ENCODE assay signal across 9 mouse cellular contexts in genomic region chr3:152166699-152167451, GRCm38 (mm10). TPM values are rescaled to one million over a fixed set of nuclear protein-coding genes. Genes with fewer than 3 reads are reported as not detected.
DNase-seq lines count a peak whose midpoint lies in the region; ATAC-seq and TF ChIP-seq lines count a peak whose summit lies in the region.
"Had no signal": no experiment of that assay in that cellular context is flagged by ENCODE, and none has a peak within 500 bp of the region (broad histone marks: within the 10 kb centered on the region; RNA-seq: fewer than 3 reads in every experiment).

No protein-coding gene starts in this region.

- DNase-seq in lung, embryonic 14.5 days = peak; percentile 66
- DNase-seq in lung, adult 2 months = no peak
- peak; percentile 66 for DNase-seq in retina, postnatal 1 day
- DNase-seq in urinary bladder, postnatal 4 days (ENCODE audit: low spot score in 2 of 2) = no peak
- DNase-seq in right cerebral cortex, postnatal 36 days (ENCODE audit: low spot score in 2 of 2) = no peak
- no peak for DNase-seq in frontal cortex, postnatal 14 days (ENCODE audit: low spot score in 2 of 2)

- TF ChIP-seq CTCF in lung, embryonic 14.5 days (IDR thresholded peaks at IDR 0.05; ENCODE audit: low read depth) = no peak
- TF ChIP-seq CTCF in lung, adult 2 months (IDR thresholded peaks at IDR 0.05; ENCODE audit: insufficient read depth, low read length) = no peak

- 12% methylated on average over 29 of the region's 29 CpGs for WGBS in lung, embryonic 14.5 days
- 62% methylated on average over 29 of the region's 29 CpGs for whole genome bisulfite sequencing in lung, adult 2 months
- 7% methylated on average over 29 of the region's 29 CpGs for WGBS in embryonic facial prominence, embryonic 12.5 days
- 27% methylated on average over 29 of the region's 29 CpGs for WGBS in intestine, embryonic 16.5 days

- no peak for TF ChIP-seq POLR2A in lung, adult 2 months (IDR thresholded peaks at IDR 0.05; ENCODE audit: borderline replicate concordance, extremely low read depth, low read depth, low read length)

- no peak for ATAC-seq in lung, embryonic 14.5 days (ENCODE audit: insufficient read depth)
- ATAC-seq in embryonic facial prominence, embryonic 12.5 days (ENCODE audit: insufficient number of reproducible peaks, insufficient read depth, low FRiP score, low TSS enrichment) = no peak
- ATAC-seq in intestine, embryonic 16.5 days = no peak
- ATAC-seq: activated CD4-positive, CD25-positive, alpha-beta regulatory T cell, adult 4 months had no signal

- peak overlapping the region; percentile 3 for H3K4me3 ChIP-seq in lung, embryonic 14.5 days (ENCODE audit: low read depth, low read length)
- no peak overlapping the region for H3K4me3 ChIP-seq in lung, adult 2 months (replicated peaks; ENCODE audit: extremely low read depth, low read depth, low read length)
- peak overlapping the region; percentile 52 for H3K4me3 ChIP-seq in embryonic facial prominence, embryonic 12.5 days
- peak overlapping the region; percentile 23 for H3K4me3 ChIP-seq in intestine, embryonic 16.5 days (ENCODE audit: low read length)

- peaks cover 24% of the 10 kb centered on the region for H3K4me1 ChIP-seq in lung, embryonic 14.5 days (ENCODE audit: insufficient read depth)
- H3K4me1 ChIP-seq in lung, adult 2 months (ENCODE audit: control insufficient read depth, insufficient read depth, low read length) = peaks cover 13% of the 10 kb centered on the region
- H3K4me1 ChIP-seq in embryonic facial prominence, embryonic 12.5 days = peaks cover 18% of the 10 kb centered on the region
- peaks cover 29% of the 10 kb centered on the region for H3K4me1 ChIP-seq in intestine, embryonic 16.5 days (ENCODE audit: control insufficient read depth, insufficient read depth, low read length)

- H3K27ac ChIP-seq in lung, embryonic 14.5 days (ENCODE audit: low read depth) = no peak overlapping the region
- H3K27ac ChIP-seq in embryonic facial prominence, embryonic 12.5 days = no peak overlapping the region
- no peak overlapping the region for H3K27ac ChIP-seq in intestine, embryonic 16.5 days (ENCODE audit: low read length)

- no peaks in the 10 kb centered on the region for H3K9me3 ChIP-seq in lung, embryonic 14.5 days (ENCODE audit: low read depth, low read length)
- no peaks in the 10 kb centered on the region for H3K9me3 ChIP-seq in embryonic facial prominence, embryonic 12.5 days
- no peaks in the 10 kb centered on the region for H3K9me3 ChIP-seq in intestine, embryonic 16.5 days (ENCODE audit: control insufficient read depth, low read length)

- no peaks in the 10 kb centered on the region for H3K36me3 ChIP-seq in lung, embryonic 14.5 days (ENCODE audit: insufficient read depth)
- no peaks in the 10 kb centered on the region for H3K36me3 ChIP-seq in embryonic facial prominence, embryonic 12.5 days
- H3K36me3 ChIP-seq in intestine, embryonic 16.5 days (ENCODE audit: control insufficient read depth, insufficient read depth, low read length) = 0 out of 2 replicates have a peak, but pooled peaks cover 3% of the 10 kb centered on the region

- no peak overlapping the region for H3K9ac ChIP-seq in lung, embryonic 14.5 days
- H3K9ac ChIP-seq in embryonic facial prominence, embryonic 12.5 days = no peak overlapping the region
- no peak overlapping the region; the same call in 1 of the 2 replicates for H3K9ac ChIP-seq in intestine, embryonic 16.5 days (ENCODE audit: low read depth, low read length)

- H3K27me3 ChIP-seq in lung, embryonic 14.5 days (ENCODE audit: insufficient read depth, low read length) = peaks cover 10% of the 10 kb centered on the region
- H3K27me3 ChIP-seq in embryonic facial prominence, embryonic 12.5 days = peaks cover 10% of the 10 kb centered on the region
- peaks cover 3% of the 10 kb centered on the region; the same call in 1 of the 2 replicates for H3K27me3 ChIP-seq in intestine, embryonic 16.5 days (replicated peaks; ENCODE audit: control insufficient read depth, insufficient read depth, low read length)

- peak overlapping the region; percentile 53 for H3K4me2 ChIP-seq in lung, embryonic 14.5 days
- H3K4me2 ChIP-seq in embryonic facial prominence, embryonic 12.5 days (replicated peaks) = peak overlapping the region; percentile 99
- H3K4me2 ChIP-seq in intestine, embryonic 16.5 days (ENCODE audit: low read depth, low read length) = peak overlapping the region; percentile 88

RNA-seq across cellular contexts. Expression of gene Gipc2, which starts 0.8 kb away (rescaled TPM):
- polyA plus RNA-seq in lung, embryonic 14.5 days (2014; fragmentation: Nextera tagmentation; extraction: Ambion mirVana) = 4.3 and 6.8 TPM in 2 replicates
- 20.1 and 36.6 TPM in 2 replicates for polyA plus RNA-seq in lung, adult 2 months (2012; rRNA removed)
- 2.4 and 3.5 TPM in 2 replicates for polyA plus RNA-seq in embryonic facial prominence, embryonic 12.5 days (2016; fragmentation: Nextera tagmentation; extraction: Ambion mirVana)
- 244 TPM in 2 replicates for polyA plus RNA-seq in intestine, embryonic 16.5 days (2015; fragmentation: Nextera tagmentation; extraction: Ambion mirVana)
- polyA plus RNA-seq: activated CD4-positive, CD25-positive, alpha-beta regulatory T cell, adult 4 months had no signal

RNA-seq across cellular contexts. Expression of gene Dnajb4, which starts 43.2 kb away (rescaled TPM):
- polyA plus RNA-seq in lung, embryonic 14.5 days (2014; fragmentation: Nextera tagmentation; extraction: Ambion mirVana) = 33.7 and 36.8 TPM in 2 replicates
- 3.8 and 8.3 TPM in 2 replicates for polyA plus RNA-seq in lung, adult 2 months (2012; rRNA removed)
- polyA plus RNA-seq in embryonic facial prominence, embryonic 12.5 days (2016; fragmentation: Nextera tagmentation; extraction: Ambion mirVana) = 29.4 and 33.0 TPM in 2 replicates
- 21.7 and 23.2 TPM in 2 replicates for polyA plus RNA-seq in intestine, embryonic 16.5 days (2015; fragmentation: Nextera tagmentation; extraction: Ambion mirVana)

RNA-seq across cellular contexts. Expression of gene Fubp1, which starts 43.3 kb away (rescaled TPM):
- polyA plus RNA-seq in lung, embryonic 14.5 days (2014; fragmentation: Nextera tagmentation; extraction: Ambion mirVana) = 300 and 305 TPM in 2 replicates
- polyA plus RNA-seq in lung, adult 2 months (2012; rRNA removed) = 59.9 and 66.2 TPM in 2 replicates
- 367 and 370 TPM in 2 replicates for polyA plus RNA-seq in embryonic facial prominence, embryonic 12.5 days (2016; fragmentation: Nextera tagmentation; extraction: Ambion mirVana)
- 143 and 157 TPM in 2 replicates for polyA plus RNA-seq in intestine, embryonic 16.5 days (2015; fragmentation: Nextera tagmentation; extraction: Ambion mirVana)

Comparison
In these comparisons a context has a peak if more than half of its experiments do, and no peak if none do; other contexts are left out.
1. DNase-seq: peak in lung, embryonic 14.5 days (single experiment) and retina, postnatal 1 day (single experiment); none in lung, adult 2 months (single experiment), urinary bladder, postnatal 4 days (0 of 2), right cerebral cortex, postnatal 36 days (0 of 2) and frontal cortex, postnatal 14 days (0 of 2).
2. Peak in every context shown above with its lines, with median percentiles within 50 percentile points of each other: H3K4me2 ChIP-seq.